Mouse (Mus musculus) midbrain, embryonic 13.5 days (tissue): Measurements from ENCODE around the gene Gm14226. TPM values are rescaled to one million over a fixed set of nuclear protein-coding genes. Genes with fewer than 3 reads are reported as not detected.
A peak's percentile ranks its signal among the peaks of the same experiment; 100 is the strongest.

ENCODE experiments used
- ATAC-seq: fragments of 200-750 bp; cut with Nextera tagmentation; 2 replicates; pipeline ENCODE4 v1.8.0; 2017; ENCODE audit warnings: mild to moderate bottlenecking, moderate TSS enrichment, moderate library complexity
- H3K27ac ChIP-seq: fragments of 300-500 bp; sonication (generic); 2 replicates; pipeline ENCODE4 v1.5.1; 2015; ENCODE audit warnings: inconsistent platforms, mild to moderate bottlenecking, moderate library complexity
- H3K27me3 ChIP-seq: fragments of 300-500 bp; sonication (generic); 2 replicates; pipeline ENCODE4 v1.6.1; 2015; ENCODE audit warnings: mild to moderate bottlenecking, inconsistent platforms
- H3K36me3 ChIP-seq: fragments of 300-500 bp; sonication (generic); 2 replicates; pipeline ENCODE4 v1.6.1; 2015; ENCODE audit warnings: mild to moderate bottlenecking, inconsistent platforms
- H3K4me1 ChIP-seq: fragments of 300-500 bp; sonication (generic); replicated peaks from 2 replicates; pipeline ENCODE4 v1.6.1; 2015; ENCODE audit warnings: inconsistent platforms
- H3K4me2 ChIP-seq: fragments of 300-500 bp; sonication (generic); replicated peaks from 2 replicates; pipeline ENCODE4 v1.6.1; 2015; ENCODE audit warnings: moderate library complexity, mild to moderate bottlenecking, inconsistent platforms
- H3K4me3 ChIP-seq: fragments of 300-500 bp; sonication (generic); replicated peaks from 2 replicates; pipeline ENCODE4 v1.5.1; 2015; ENCODE audit warnings: mild to moderate bottlenecking, inconsistent platforms
- H3K9ac ChIP-seq: fragments of 300-500 bp; sonication (generic); replicated peaks from 2 replicates; pipeline ENCODE4 v1.6.1; 2015; ENCODE audit warnings: mild to moderate bottlenecking, inconsistent platforms
- H3K9me3 ChIP-seq: fragments of 300-500 bp; sonication (generic); 2 replicates; pipeline ENCODE4 v1.6.1; 2016; ENCODE audit warnings: mild to moderate bottlenecking, inconsistent platforms
- WGBS: fragments of 180-500 bp; shearing (Covaris S2); methylation state at CpG from one replicate; pipeline ENCODE4 v1.1.7; 2015; 5-methylcytosine and 5-hydroxymethylcytosine counted together
- polyA plus RNA-seq: library from polyadenylated mRNA; unstranded; fragments of >200 nt; fragmentation: Nextera tagmentation; extraction: Ambion mirVana; gene quantifications from 2 replicates; pipeline ENCODE4 v1.2.1, GENCODE M21; 2015

The Gm14226 gene
- polyA plus RNA-seq, 1 experiment from 2014 or later: 0.12 TPM

DNA sequence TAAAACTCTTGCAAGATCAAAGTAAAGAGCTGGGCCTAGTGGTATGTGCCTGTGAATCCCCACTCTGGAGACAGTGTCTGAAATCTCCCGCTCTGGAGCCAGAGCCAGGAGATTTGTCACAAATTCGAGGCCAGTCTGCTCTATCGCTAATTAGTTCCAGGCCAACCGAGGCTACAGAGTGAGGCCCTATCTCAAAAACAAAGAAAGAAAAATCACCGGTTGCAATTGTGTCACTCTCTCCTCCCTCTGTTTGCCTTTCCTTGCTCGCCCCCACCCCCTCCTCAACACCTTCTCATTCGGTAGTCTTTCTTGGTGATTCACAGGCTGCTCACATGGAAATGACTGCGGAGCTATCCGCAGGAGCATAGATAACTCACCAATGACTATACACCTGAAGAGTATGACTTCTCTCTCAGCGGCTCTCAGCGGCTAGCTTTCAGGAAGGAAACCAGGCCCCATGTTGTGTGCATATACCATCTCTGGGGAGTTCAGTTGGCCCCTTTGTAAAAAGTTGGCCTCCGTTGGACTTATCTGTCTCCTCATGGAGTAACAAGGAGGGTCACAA, 56.8 kb downstream of the Gm14226 start:
- peaks cover 26% of the 10 kb centered on the region for H3K4me1 ChIP-seq
- H3K4me3 ChIP-seq: peak overlapping the region; percentile 54
- ATAC-seq: peak; percentile 7; the same call in 1 of the 2 replicates
- H3K36me3 ChIP-seq: no peaks in the 10 kb centered on the region
- peak overlapping the region; percentile 69 for H3K9ac ChIP-seq
- H3K27me3 ChIP-seq: no peaks in the 10 kb centered on the region
- peak overlapping the region; percentile 61 for H3K4me2 ChIP-seq
- WGBS: 18% methylated on average over 12 of the region's 12 CpGs
- H3K9me3 ChIP-seq: no peaks in the 10 kb centered on the region
- H3K27ac ChIP-seq: peak overlapping the region; percentile 83

DNA sequence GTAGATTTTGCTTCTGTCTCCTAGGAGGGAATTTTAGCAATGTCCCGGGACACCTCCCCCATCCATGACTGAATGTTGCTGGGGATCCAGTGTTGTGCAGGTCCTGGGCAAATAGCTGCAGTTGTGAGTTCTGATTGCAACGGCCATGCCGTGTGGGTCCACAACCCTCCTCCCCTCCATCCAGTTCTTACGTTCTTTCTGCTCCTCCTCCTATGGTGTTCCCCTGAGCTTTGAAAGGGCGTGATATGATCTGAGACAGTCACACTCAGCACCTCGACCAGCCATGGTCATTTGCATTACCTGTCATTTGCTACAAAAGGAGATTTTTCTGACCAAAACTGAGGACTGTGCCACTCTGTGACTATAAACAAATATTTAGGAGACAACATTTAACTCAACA, 57.6 kb downstream of the Gm14226 start:
- Histone ChIP-seq H3K4me3 (no peak overlapping the region), H3K36me3 (no peaks in the 10 kb centered on the region), H3K4me1 (peaks cover 26% of the 10 kb centered on the region), H3K9ac (no peak overlapping the region), H3K9me3 (no peaks in the 10 kb centered on the region), H3K27me3 (no peaks in the 10 kb centered on the region), H3K27ac (no peak overlapping the region), H3K4me2 (0 out of 2 replicates have a peak overlapping the region, but pooled peaks have one; percentile 61)
- WGBS: 83% methylated on average over 6 of the region's 6 CpGs
- no peak for ATAC-seq

Other genes starting within 250 kb of the Gm14226 start
- not detected in 2 replicates for gene Gm14214, start 248.2 kb upstream of the Gm14226 start, polyA plus RNA-seq
- gene Raly, start 227.2 kb upstream of the Gm14226 start, polyA plus RNA-seq: 28.1 and 39.1 TPM in 2 replicates
- 1.2 and 1.5 TPM in 2 replicates for gene a, start 226.9 kb upstream of the Gm14226 start, polyA plus RNA-seq
- 84.0 and 88.6 TPM in 2 replicates for gene Eif2s2, start 125.3 kb upstream of the Gm14226 start, polyA plus RNA-seq
- 44.6 and 45.2 TPM in 2 replicates for gene Ahcy, start 56.2 kb downstream of the Gm14226 start, polyA plus RNA-seq
- gene Itch, start 115.2 kb downstream of the Gm14226 start, polyA plus RNA-seq: 56.9 and 57.5 TPM in 2 replicates
- 621 and 667 TPM in 2 replicates for gene Dynlrb1, start 218.3 kb downstream of the Gm14226 start, polyA plus RNA-seq